Mouse (Mus musculus): Measurements from ENCODE around the gene Zeb2.

The Zeb2 gene

DNA sequence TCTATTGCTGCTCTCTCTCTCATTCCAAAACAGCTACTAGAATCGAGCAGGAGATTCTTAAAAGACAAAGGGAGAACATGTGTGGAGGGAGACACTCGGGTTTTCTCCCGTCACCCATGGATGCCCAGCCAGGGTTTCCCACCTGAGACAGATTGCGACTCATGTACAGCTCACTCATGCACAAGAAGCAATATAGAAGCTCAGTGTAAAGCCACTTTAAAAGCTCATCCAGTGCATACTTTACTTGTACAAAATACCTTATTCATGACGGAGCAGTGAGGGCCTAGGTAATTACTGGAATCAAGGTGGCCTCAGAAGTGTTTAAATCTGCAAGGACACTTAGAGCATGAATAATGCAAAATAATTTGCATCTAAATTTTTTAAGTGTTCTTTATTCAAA lies 45.9 kb downstream of the Zeb2 start:
- Histone ChIP-seq H3K4me1 (replicated peaks; ENCODE audit: low read depth, low read length) (peaks cover 4% of the 10 kb centered on the region), H3K4me3 (replicated peaks; ENCODE audit: low read length) (no peak overlapping the region), H3K27me3 (ENCODE audit: insufficient read depth, low read length) (no peaks in the 10 kb centered on the region), H3K9me3 (ENCODE audit: low read length) (no peaks in the 10 kb centered on the region), H3K36me3 (ENCODE audit: insufficient read depth, low read length) (no peaks in the 10 kb centered on the region)
- TF ChIP-seq CTCF (conservative IDR thresholded peaks at IDR 0.05; ENCODE audit: low read length) (no peak), NANOG (IDR thresholded peaks at IDR 0.05; ENCODE audit: borderline replicate concordance, low read length) (no peak), POU5F1 (IDR thresholded peaks at IDR 0.05; ENCODE audit: borderline replicate concordance, low read length) (no peak)

GRCm38 (mm10) chr2:45070612-45071276 lies 46.5 kb downstream of the Zeb2 start:
- Histone ChIP-seq H3K9me3 (ENCODE audit: low read length) (no peaks in the 10 kb centered on the region), H3K27me3 (ENCODE audit: insufficient read depth, low read length) (no peaks in the 10 kb centered on the region), H3K36me3 (ENCODE audit: insufficient read depth, low read length) (no peaks in the 10 kb centered on the region), H3K4me3 (replicated peaks; ENCODE audit: low read length) (no peak overlapping the region), H3K4me1 (replicated peaks; ENCODE audit: low read depth, low read length) (peaks cover 4% of the 10 kb centered on the region)
- TF ChIP-seq POU5F1 (IDR thresholded peaks at IDR 0.05; ENCODE audit: borderline replicate concordance, low read length) (no peak), CTCF (conservative IDR thresholded peaks at IDR 0.05; ENCODE audit: low read length) (no peak), NANOG (IDR thresholded peaks at IDR 0.05; ENCODE audit: borderline replicate concordance, low read length) (no peak)

- no peak for TF ChIP-seq CTCF (conservative IDR thresholded peaks at IDR 0.05; ENCODE audit: low read length)
- TF ChIP-seq NANOG (IDR thresholded peaks at IDR 0.05; ENCODE audit: borderline replicate concordance, low read length) = no peak
- no peak for TF ChIP-seq POU5F1 (IDR thresholded peaks at IDR 0.05; ENCODE audit: borderline replicate concordance, low read length)
- no peaks in the 10 kb centered on the region for H3K36me3 ChIP-seq (ENCODE audit: insufficient read depth, low read length)
- no peaks in the 10 kb centered on the region for H3K27me3 ChIP-seq (ENCODE audit: insufficient read depth, low read length)
- no peak overlapping the region for H3K4me3 ChIP-seq (replicated peaks; ENCODE audit: low read length)
- peaks cover 4% of the 10 kb centered on the region for H3K4me1 ChIP-seq (replicated peaks; ENCODE audit: low read depth, low read length)
- H3K9me3 ChIP-seq (ENCODE audit: low read length) = no peaks in the 10 kb centered on the region
Observed at GRCm38 (mm10) chr2:45068792-45069550, 48.2 kb downstream of the Zeb2 start.

DNA sequence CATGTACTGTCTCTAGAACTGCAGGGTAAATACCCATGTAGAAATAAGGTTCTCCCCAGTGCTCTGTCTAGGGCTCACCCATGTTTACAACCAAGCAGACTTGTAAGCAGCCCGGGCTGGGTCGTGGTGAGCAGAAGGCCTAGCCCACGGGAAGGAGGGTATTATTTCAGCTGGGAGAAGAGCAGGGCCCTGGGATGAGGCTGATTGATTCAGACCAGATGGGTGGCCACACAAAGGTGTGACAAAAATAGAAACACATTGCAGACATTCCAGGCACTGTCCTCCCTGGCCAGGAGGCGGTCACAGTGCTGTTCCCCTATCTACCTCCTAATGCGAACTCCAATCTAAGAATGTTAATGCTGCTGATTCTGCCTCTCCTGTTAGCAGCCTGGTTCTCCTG lies 50.1 kb downstream of the Zeb2 start:
- Histone ChIP-seq H3K36me3 (ENCODE audit: insufficient read depth, low read length) (no peaks in the 10 kb centered on the region), H3K4me3 (replicated peaks; ENCODE audit: low read length) (no peak overlapping the region), H3K27me3 (ENCODE audit: insufficient read depth, low read length) (no peaks in the 10 kb centered on the region), H3K9me3 (ENCODE audit: low read length) (no peaks in the 10 kb centered on the region), H3K4me1 (replicated peaks; ENCODE audit: low read depth, low read length) (no peaks in the 10 kb centered on the region)
- TF ChIP-seq POU5F1 (IDR thresholded peaks at IDR 0.05; ENCODE audit: borderline replicate concordance, low read length) (no peak), CTCF (conservative IDR thresholded peaks at IDR 0.05; ENCODE audit: low read length) (no peak), NANOG (IDR thresholded peaks at IDR 0.05; ENCODE audit: borderline replicate concordance, low read length) (no peak)

GRCm38 (mm10) chr2:45063300-45063890 lies 53.8 kb downstream of the Zeb2 start:
- no peaks in the 10 kb centered on the region for H3K4me1 ChIP-seq (replicated peaks; ENCODE audit: low read depth, low read length)
- no peak for TF ChIP-seq POU5F1 (IDR thresholded peaks at IDR 0.05; ENCODE audit: borderline replicate concordance, low read length)
- no peak for TF ChIP-seq NANOG (IDR thresholded peaks at IDR 0.05; ENCODE audit: borderline replicate concordance, low read length)
- no peak for TF ChIP-seq CTCF (conservative IDR thresholded peaks at IDR 0.05; ENCODE audit: low read length)

GRCm38 (mm10) chr2:45062136-45062535 lies 55.1 kb downstream of the Zeb2 start:
- no peaks in the 10 kb centered on the region for H3K36me3 ChIP-seq (ENCODE audit: insufficient read depth, low read length)
- peaks cover 2% of the 10 kb centered on the region; the same call in 1 of the 2 replicates for H3K27me3 ChIP-seq (ENCODE audit: insufficient read depth, low read length)
- TF ChIP-seq POU5F1 (IDR thresholded peaks at IDR 0.05; ENCODE audit: borderline replicate concordance, low read length) = no peak
- no peak for TF ChIP-seq CTCF (conservative IDR thresholded peaks at IDR 0.05; ENCODE audit: low read length)
- TF ChIP-seq NANOG (IDR thresholded peaks at IDR 0.05; ENCODE audit: borderline replicate concordance, low read length) = no peak
- H3K4me1 ChIP-seq (replicated peaks; ENCODE audit: low read depth, low read length) = no peaks in the 10 kb centered on the region
- H3K9me3 ChIP-seq (ENCODE audit: low read length) = no peaks in the 10 kb centered on the region
- no peak overlapping the region for H3K4me3 ChIP-seq (replicated peaks; ENCODE audit: low read length)

More at GRCm38 (mm10) chr2:45063300-45063890, 53.8 kb downstream of the Zeb2 start:
- no peaks in the 10 kb centered on the region for H3K36me3 ChIP-seq (ENCODE audit: insufficient read depth, low read length)
- H3K27me3 ChIP-seq (ENCODE audit: insufficient read depth, low read length) = peaks cover 2% of the 10 kb centered on the region; the same call in 1 of the 2 replicates
- H3K4me3 ChIP-seq (replicated peaks; ENCODE audit: low read length) = no peak overlapping the region
- H3K9me3 ChIP-seq (ENCODE audit: low read length) = no peaks in the 10 kb centered on the region

DNA sequence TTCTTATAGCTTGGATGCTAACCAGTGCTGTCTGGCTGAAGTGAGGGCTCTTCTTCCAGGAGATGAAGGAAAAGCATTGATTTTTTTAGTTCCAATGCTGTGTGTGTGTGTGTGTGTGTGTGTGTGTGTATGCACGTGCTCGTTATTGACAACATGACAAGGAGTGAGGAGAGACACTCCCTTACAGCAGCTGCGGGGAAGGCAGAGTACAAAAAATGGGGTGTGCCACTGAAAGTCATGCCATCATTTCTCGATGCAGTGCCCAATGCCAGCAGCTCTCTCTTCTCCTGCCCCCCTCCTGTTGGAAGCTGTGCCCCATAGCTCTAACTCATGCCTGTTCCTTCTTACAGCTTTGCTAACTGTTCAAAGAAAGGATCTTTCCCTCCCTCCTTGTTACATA lies 56.4 kb downstream of the Zeb2 start:
- TF ChIP-seq CTCF (conservative IDR thresholded peaks at IDR 0.05; ENCODE audit: low read length) = no peak
- H3K4me1 ChIP-seq (replicated peaks; ENCODE audit: low read depth, low read length) = no peaks in the 10 kb centered on the region
- H3K9me3 ChIP-seq (ENCODE audit: low read length) = no peaks in the 10 kb centered on the region
- H3K36me3 ChIP-seq (ENCODE audit: insufficient read depth, low read length) = no peaks in the 10 kb centered on the region
- no peak overlapping the region for H3K4me3 ChIP-seq (replicated peaks; ENCODE audit: low read length)
- H3K27me3 ChIP-seq (ENCODE audit: insufficient read depth, low read length) = peaks cover 2% of the 10 kb centered on the region; the same call in 1 of the 2 replicates

- H3K27me3 ChIP-seq (ENCODE audit: insufficient read depth, low read length) = peaks cover 2% of the 10 kb centered on the region; the same call in 1 of the 2 replicates
- no peaks in the 10 kb centered on the region for H3K36me3 ChIP-seq (ENCODE audit: insufficient read depth, low read length)
- no peak overlapping the region for H3K4me3 ChIP-seq (replicated peaks; ENCODE audit: low read length)
- H3K4me1 ChIP-seq (replicated peaks; ENCODE audit: low read depth, low read length) = no peaks in the 10 kb centered on the region
- TF ChIP-seq NANOG (IDR thresholded peaks at IDR 0.05; ENCODE audit: borderline replicate concordance, low read length) (no peak), CTCF (conservative IDR thresholded peaks at IDR 0.05; ENCODE audit: low read length) (no peak), POU5F1 (IDR thresholded peaks at IDR 0.05; ENCODE audit: borderline replicate concordance, low read length) (no peak)
- no peaks in the 10 kb centered on the region for H3K9me3 ChIP-seq (ENCODE audit: low read length)
Observed at GRCm38 (mm10) chr2:45060202-45060601, 57.0 kb downstream of the Zeb2 start.

All from E14TG2a.4 (cell line).